Mouse (Mus musculus) intestine, embryonic 15.5 days (tissue): ENCODE data around the gene Sdk1. TPM values are rescaled to one million over a fixed set of nuclear protein-coding genes. Genes with fewer than 3 reads are reported as not detected.

Source experiments
- ATAC-seq: fragments of 200-750 bp; cut with Nextera tagmentation; 2 replicates; pipeline ENCODE4 v1.8.0; 2017; ENCODE audit warnings: moderate TSS enrichment, moderate library complexity
- H3K27ac ChIP-seq: fragments of 300-500 bp; sonication (generic); 2 replicates; pipeline ENCODE4 v1.5.1; 2015; ENCODE audit warnings: mild to moderate bottlenecking, inconsistent platforms
- H3K27me3 ChIP-seq: fragments of 300-500 bp; sonication (generic); replicated peaks from 2 replicates; pipeline ENCODE4 v1.6.1; 2015; ENCODE audit warnings: inconsistent platforms
- H3K36me3 ChIP-seq: fragments of 300-500 bp; sonication (generic); 2 replicates; pipeline ENCODE4 v1.6.1; 2015; ENCODE audit warnings: inconsistent platforms
- H3K4me1 ChIP-seq: fragments of 300-500 bp; sonication (generic); replicated peaks from 2 replicates; pipeline ENCODE4 v1.6.1; 2015; ENCODE audit warnings: inconsistent platforms
- H3K4me2 ChIP-seq: fragments of 300-500 bp; sonication (generic); replicated peaks from 2 replicates; pipeline ENCODE4 v1.6.1; 2015; ENCODE audit warnings: mild to moderate bottlenecking, inconsistent platforms
- H3K4me3 ChIP-seq: fragments of 300-500 bp; sonication (generic); replicated peaks from 2 replicates; pipeline ENCODE4 v1.5.1; 2015; ENCODE audit warnings: inconsistent platforms
- H3K9ac ChIP-seq: fragments of 300-500 bp; sonication (generic); 2 replicates; pipeline ENCODE4 v1.6.1; 2015; ENCODE audit warnings: inconsistent platforms
- H3K9me3 ChIP-seq: fragments of 300-500 bp; sonication (generic); 2 replicates; pipeline ENCODE4 v1.6.1; 2016; ENCODE audit warnings: inconsistent platforms
- WGBS: fragments of 180-500 bp; shearing (Covaris S2); methylation state at CpG from one replicate; pipeline ENCODE4 v1.1.7; 2015; 5-methylcytosine and 5-hydroxymethylcytosine counted together
- polyA plus RNA-seq: library from polyadenylated mRNA; unstranded; fragments of >200 nt; fragmentation: Nextera tagmentation; extraction: Ambion mirVana; gene quantifications from 2 replicates; pipeline ENCODE4 v1.2.1, GENCODE M21; 2015

The Sdk1 gene
- polyA plus RNA-seq: 2.5 and 2.7 TPM in 2 replicates

DNA sequence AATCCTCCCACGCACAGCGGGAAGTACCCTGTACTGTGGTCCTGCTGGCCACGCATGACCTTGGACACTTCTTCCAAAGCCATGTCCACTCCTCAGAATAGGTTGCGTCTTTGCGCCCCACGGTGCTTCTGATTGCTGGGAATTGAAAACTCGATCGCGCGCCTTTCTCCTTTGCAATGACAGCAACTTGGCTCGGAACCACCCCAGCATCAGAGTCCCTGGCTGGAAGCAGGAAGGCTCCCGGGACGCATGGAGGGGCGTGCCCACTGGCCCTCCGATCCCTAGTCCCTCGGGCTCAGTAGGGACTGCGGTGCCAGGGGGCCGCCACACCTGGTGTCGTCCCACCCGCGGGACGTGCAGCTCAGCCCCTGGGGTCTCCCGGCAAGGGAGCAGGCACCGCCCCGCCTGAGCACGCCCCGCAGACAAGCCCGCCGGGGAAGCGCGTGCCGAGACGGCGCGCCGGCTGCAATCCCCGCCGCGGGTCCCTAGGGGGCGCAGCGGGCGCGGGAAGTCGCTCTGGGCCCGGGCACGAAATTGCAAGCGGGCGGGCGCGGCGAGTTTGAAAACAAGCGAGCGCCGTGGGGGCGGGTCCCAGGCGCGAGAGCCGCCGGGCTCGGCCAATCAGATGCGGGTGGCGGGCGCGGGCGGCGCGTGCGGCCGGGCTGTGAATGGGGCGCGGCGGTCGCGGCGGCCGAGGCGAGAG lies at the start of gene Sdk1:
TSS of gene Sdk1 (plus strand) at position 650 of the 703 bp plus-strand sequence.
- Histone ChIP-seq H3K27me3 (peaks cover 25% of the 10 kb centered on the region), H3K4me3 (peak within 1 kb of the TSS; percentile 65), H3K9ac (peak within 1 kb of the TSS; percentile 77), H3K27ac (0 out of 2 replicates have a peak within 1 kb of the TSS, but pooled peaks have one; percentile 32), H3K4me2 (peak within 1 kb of the TSS; percentile 80), H3K9me3 (no peaks in the 10 kb centered on the region), H3K4me1 (peaks cover 25% of the 10 kb centered on the region), H3K36me3 (no peaks in the 10 kb centered on the region)
- under 1% methylated on average over 76 of the region's 77 CpGs for WGBS
- peak; percentile 98 for ATAC-seq

GRCm38 (mm10) chr5:141197278-141197677 lies 44.0 kb upstream of the Sdk1 start:
- H3K4me2 ChIP-seq: peak overlapping the region; percentile 26; the same call in 1 of the 2 replicates
- 0 out of 2 replicates have a peak, but pooled peaks cover 7% of the 10 kb centered on the region for H3K4me1 ChIP-seq
- H3K27ac ChIP-seq: no peak overlapping the region
- H3K4me3 ChIP-seq: no peak overlapping the region
- no peak overlapping the region for H3K9ac ChIP-seq
- no peaks in the 10 kb centered on the region for H3K9me3 ChIP-seq
- peak; percentile 25; the same call in 1 of the 2 replicates for ATAC-seq
- H3K27me3 ChIP-seq: no peaks in the 10 kb centered on the region
- 30% methylated on average over 4 of the region's 4 CpGs for WGBS
- no peaks in the 10 kb centered on the region for H3K36me3 ChIP-seq

GRCm38 (mm10) chr5:141202276-141203065 lies 38.8 kb upstream of the Sdk1 start:
- no peak overlapping the region for H3K9ac ChIP-seq
- no peak overlapping the region for H3K4me3 ChIP-seq
- H3K36me3 ChIP-seq: no peaks in the 10 kb centered on the region
- H3K4me2 ChIP-seq: no peak overlapping the region
- WGBS: 74% methylated on average over 11 of the region's 11 CpGs
- ATAC-seq: no peak
- no peaks in the 10 kb centered on the region for H3K27me3 ChIP-seq
- no peaks in the 10 kb centered on the region for H3K9me3 ChIP-seq
- 0 out of 2 replicates have a peak, but pooled peaks cover 2% of the 10 kb centered on the region for H3K4me1 ChIP-seq
- H3K27ac ChIP-seq: no peak overlapping the region

GRCm38 (mm10) chr5:141207061-141207460 lies 34.2 kb upstream of the Sdk1 start:
- Histone ChIP-seq H3K4me3 (no peak overlapping the region), H3K27ac (no peak overlapping the region), H3K9ac (no peak overlapping the region), H3K4me1 (0 out of 2 replicates have a peak, but pooled peaks cover 2% of the 10 kb centered on the region), H3K4me2 (no peak overlapping the region), H3K27me3 (no peaks in the 10 kb centered on the region), H3K36me3 (no peaks in the 10 kb centered on the region), H3K9me3 (no peaks in the 10 kb centered on the region)
- 46% methylated on average over 5 of the region's 5 CpGs for WGBS
- ATAC-seq: no peak

DNA sequence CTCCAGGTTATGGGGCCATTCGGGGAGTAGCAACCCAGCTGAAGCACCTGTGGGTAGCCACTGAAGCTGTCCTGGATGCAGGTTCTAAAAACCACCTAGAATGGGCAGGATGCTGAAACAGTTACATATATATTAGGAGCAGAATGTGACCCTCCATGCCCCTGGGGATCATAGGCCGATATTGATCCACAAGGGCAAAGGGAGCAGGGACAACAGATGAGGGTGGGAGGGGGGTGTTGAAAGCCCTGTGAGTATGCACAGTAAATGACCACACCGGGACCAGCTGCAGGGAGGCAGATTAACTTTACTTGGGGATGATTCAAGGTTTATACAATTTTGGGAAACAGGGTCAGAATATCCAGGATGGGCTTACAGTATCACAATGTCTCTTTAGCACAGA lies 16.0 kb upstream of the Sdk1 start:
- ATAC-seq: no peak
- H3K9me3 ChIP-seq: no peaks in the 10 kb centered on the region
- no peak overlapping the region for H3K27ac ChIP-seq
- no peak overlapping the region for H3K9ac ChIP-seq
- no peaks in the 10 kb centered on the region for H3K27me3 ChIP-seq
- no peak overlapping the region for H3K4me2 ChIP-seq
- no peaks in the 10 kb centered on the region for H3K4me1 ChIP-seq
- no peak overlapping the region for H3K4me3 ChIP-seq
- 66% methylated on average over 3 of the region's 3 CpGs for whole genome bisulfite sequencing
- no peaks in the 10 kb centered on the region for H3K36me3 ChIP-seq

DNA sequence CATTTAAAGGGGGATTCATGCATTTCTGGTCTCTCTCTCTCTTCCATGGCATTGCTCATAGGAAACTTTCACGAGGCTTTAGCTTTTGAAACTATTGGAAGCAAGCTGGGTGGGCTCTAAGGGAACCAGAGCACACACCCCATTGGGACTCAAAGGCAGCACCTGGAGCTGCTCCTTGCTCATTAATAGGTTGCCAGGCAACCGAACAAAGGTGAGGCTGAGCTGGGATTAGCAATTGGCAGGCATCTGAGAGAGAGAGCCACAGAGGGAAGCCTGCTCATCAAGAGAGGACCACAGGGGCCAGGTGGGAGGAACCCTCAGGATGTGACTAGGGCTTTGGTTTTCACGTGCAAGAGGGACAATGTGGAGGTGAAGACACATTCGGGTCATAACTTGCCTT lies 7.0 kb upstream of the Sdk1 start:
- Histone ChIP-seq H3K4me1 (no peaks in the 10 kb centered on the region), H3K4me3 (no peak overlapping the region), H3K36me3 (no peaks in the 10 kb centered on the region), H3K9me3 (no peaks in the 10 kb centered on the region), H3K27me3 (peaks cover 6% of the 10 kb centered on the region), H3K4me2 (no peak overlapping the region), H3K27ac (no peak overlapping the region), H3K9ac (no peak overlapping the region)
- 31% methylated on average over 4 of the region's 4 CpGs for WGBS
- ATAC-seq: no peak

GRCm38 (mm10) chr5:141239401-141239800 lies 1.9 kb upstream of the Sdk1 start:
- H3K27ac ChIP-seq: no peak overlapping the region
- 40% methylated on average over 5 of the region's 5 CpGs for WGBS
- no peaks in the 10 kb centered on the region for H3K9me3 ChIP-seq
- no peak overlapping the region for H3K4me2 ChIP-seq
- peaks cover 25% of the 10 kb centered on the region for H3K4me1 ChIP-seq
- H3K9ac ChIP-seq: no peak overlapping the region
- no peak for ATAC-seq
- H3K4me3 ChIP-seq: no peak overlapping the region
- no peaks in the 10 kb centered on the region for H3K36me3 ChIP-seq
- peaks cover 25% of the 10 kb centered on the region for H3K27me3 ChIP-seq

DNA sequence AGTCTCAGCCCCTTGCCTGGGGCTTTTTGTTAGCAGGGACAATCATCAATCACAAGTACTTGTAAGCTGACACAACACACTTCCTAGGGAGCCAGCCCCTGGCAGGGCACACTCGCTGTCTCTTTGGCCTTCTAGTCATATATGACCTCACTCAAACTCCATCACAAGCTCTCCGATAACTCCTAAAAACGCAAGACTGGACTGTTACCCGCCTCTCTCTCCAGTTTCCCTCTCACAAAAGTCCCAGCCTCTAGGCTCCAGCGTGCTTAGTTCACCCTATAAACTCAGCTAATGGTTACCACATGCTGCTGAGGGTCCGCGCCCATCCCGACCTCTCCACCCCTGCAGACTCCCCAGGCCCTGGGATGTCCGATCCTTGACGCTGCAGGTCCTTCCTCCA lies 849 bp upstream of the Sdk1 start:
- WGBS: under 1% methylated on average over 10 of the region's 10 CpGs
- Histone ChIP-seq H3K27ac (no peak overlapping the region), H3K36me3 (no peaks in the 10 kb centered on the region)

DNA sequence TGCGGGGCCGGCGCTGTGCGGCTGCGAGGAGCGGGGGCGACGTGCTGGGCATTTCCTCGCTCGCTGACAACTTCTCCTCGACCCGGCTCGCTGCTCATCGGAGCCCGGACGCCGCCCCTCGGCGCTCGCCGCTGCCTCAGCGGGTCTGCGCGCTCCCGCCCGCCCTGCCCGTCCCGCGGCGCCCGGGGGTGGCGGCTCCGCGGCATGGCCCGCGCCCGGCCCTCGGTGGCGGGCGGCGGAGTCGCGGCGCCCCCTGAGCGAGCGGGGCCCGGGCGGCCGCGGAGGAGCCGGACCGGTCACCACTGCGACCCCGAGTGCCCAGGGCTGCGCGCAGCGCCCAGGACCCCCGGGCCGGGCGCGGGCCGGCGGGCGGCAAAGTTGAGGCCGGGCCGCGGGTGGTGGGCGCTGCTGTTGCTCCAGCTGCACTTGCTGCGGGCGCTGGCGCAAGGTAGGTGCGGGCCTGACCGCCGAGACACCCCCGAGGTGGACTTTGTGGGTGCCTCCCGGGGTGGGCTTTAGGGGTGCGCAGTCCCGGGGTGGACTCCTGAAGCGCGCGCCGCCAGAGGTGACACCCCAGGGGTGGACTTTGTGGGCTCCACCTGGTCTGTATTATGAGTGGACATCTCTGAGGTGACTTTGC lies 475 bp downstream of the Sdk1 start:
- Histone ChIP-seq H3K36me3 (no peaks in the 10 kb centered on the region), H3K4me1 (peaks cover 25% of the 10 kb centered on the region), H3K4me3 (peak overlapping the region; percentile 65), H3K27me3 (peaks cover 25% of the 10 kb centered on the region), H3K9ac (peak overlapping the region; percentile 77), H3K4me2 (peak overlapping the region; percentile 80), H3K9me3 (no peaks in the 10 kb centered on the region), H3K27ac (0 out of 2 replicates have a peak overlapping the region, but pooled peaks have one; percentile 32)
- ATAC-seq: peak; percentile 74
- WGBS: under 1% methylated on average over 71 of the region's 82 CpGs

More for the DNA sequence above, 849 bp upstream of the Sdk1 start:
- Histone ChIP-seq H3K9me3 (no peaks in the 10 kb centered on the region), H3K4me3 (peak overlapping the region; percentile 65), H3K4me1 (peaks cover 25% of the 10 kb centered on the region), H3K27me3 (peaks cover 25% of the 10 kb centered on the region), H3K4me2 (peak overlapping the region; percentile 80), H3K9ac (peak overlapping the region; percentile 44; the same call in 1 of the 2 replicates)
- no peak for ATAC-seq

GRCm38 (mm10) chr5:141243253-141243965 lies 2.1 kb downstream of the Sdk1 start:
- H3K4me2 ChIP-seq: peak overlapping the region; percentile 80
- peaks cover 25% of the 10 kb centered on the region for H3K4me1 ChIP-seq
- peak overlapping the region; percentile 65 for H3K4me3 ChIP-seq
- ATAC-seq: no peak
- H3K27ac ChIP-seq: no peak overlapping the region
- H3K36me3 ChIP-seq: no peaks in the 10 kb centered on the region
- H3K9ac ChIP-seq: peak overlapping the region; percentile 24
- H3K27me3 ChIP-seq: peaks cover 25% of the 10 kb centered on the region
- H3K9me3 ChIP-seq: no peaks in the 10 kb centered on the region
- 2% methylated on average over 33 of the region's 33 CpGs for WGBS

- Histone ChIP-seq H3K4me1 (no peaks in the 10 kb centered on the region), H3K36me3 (no peaks in the 10 kb centered on the region), H3K27ac (no peak overlapping the region), H3K4me3 (no peak overlapping the region), H3K27me3 (no peaks in the 10 kb centered on the region), H3K4me2 (no peak overlapping the region), H3K9me3 (no peaks in the 10 kb centered on the region), H3K9ac (no peak overlapping the region)
- WGBS: 85% methylated on average over 1 of the region's 1 CpGs
- ATAC-seq: no peak
Measured at GRCm38 (mm10) chr5:141264253-141264652, 23.0 kb downstream of the Sdk1 start.
